Comparison of ENCODE assay signal across 9 mouse cellular contexts in genomic region chr9:67156590-67157259, GRCm38 (mm10).
DNase-seq lines count a peak whose midpoint lies in the region; ATAC-seq and TF ChIP-seq lines count a peak whose summit lies in the region.
"Had no signal": no experiment of that assay in that cellular context is flagged by ENCODE, and none has a peak within 500 bp of the region (broad histone marks: within the 10 kb centered on the region; RNA-seq: fewer than 3 reads in every experiment).

No protein-coding gene starts in this region.

- intact Hi-C loops in heart, postnatal 25 days (cut with DNase I) = loop anchor here (5.0 kb wide), 2 partner anchors 56 to 154 kb away; no protein-coding TSS in a partner anchor

- H3K79me2 ChIP-seq in myocyte (ENCODE audit: control insufficient read depth, insufficient read depth) = no peaks in the 10 kb centered on the region

- no peak for ATAC-seq in inflammation-experienced regulatory T-cells, adult 6 months

- peak overlapping the region; percentile 14 for H3K4me2 ChIP-seq in myocyte (ENCODE audit: low read depth)
- H3K4me2 ChIP-seq: neural tube, embryonic 12.5 days had no signal

- H3ac ChIP-seq in myocyte (ENCODE audit: control insufficient read depth, insufficient read length) = no peak overlapping the region

- no peaks in the 10 kb centered on the region for H3K36me3 ChIP-seq in myocyte (ENCODE audit: control insufficient read depth, insufficient read depth)
- H3K36me3 ChIP-seq: neural tube, embryonic 12.5 days had no signal

- H3K4me3 ChIP-seq in myocyte = no peak overlapping the region
- H3K4me3 ChIP-seq: neural tube, embryonic 12.5 days had no signal

- no peaks in the 10 kb centered on the region for H3K27me3 ChIP-seq in myocyte (ENCODE audit: control insufficient read depth, insufficient read depth, insufficient read length)
- H3K27me3 ChIP-seq: neural tube, embryonic 12.5 days had no signal

- peak; percentile 46 to 63 for DNase-seq in heart, adult 18-20 months
- DNase-seq in heart, postnatal 25 days (ENCODE audit: low spot score) = no peak
- DNase-seq in urinary bladder, adult 18-20 months (ENCODE audit: low spot score in 2 of 2) = peak; percentile 13 to 37
- no peak for DNase-seq in urinary bladder, adult 2 months (ENCODE audit: low spot score)
- peak; percentile 76 for DNase-seq in embryo, embryonic 10 days (ENCODE audit: low spot score)
- peak; percentile 38 to 63 for DNase-seq in kidney, adult 8-10 months

- TF ChIP-seq POLR2A in myocyte (IDR thresholded peaks at IDR 0.05; ENCODE audit: insufficient read length, low read depth) = no peak

TF ChIP-seq in myocyte, 11 proteins besides CTCF, POLR2A, EP300 and RAD21:
- TF ChIP-seq CEBPB (IDR thresholded peaks at IDR 0.05; ENCODE audit: insufficient read depth, poor library complexity, severe bottlenecking) = no peak
- TF ChIP-seq MYOD1 (IDR thresholded peaks at IDR 0.05; ENCODE audit: control insufficient read depth in 1 of 3, insufficient read length in 2 of 3, low read depth in 2 of 3) = peak in 2 of 3 experiments; percentile 13 to 15

Comparison
In these comparisons a context has a peak if more than half of its experiments do, and no peak if none do; other contexts are left out.
1. DNase-seq: peak in heart, adult 18-20 months (2 of 2), urinary bladder, adult 18-20 months (2 of 2), embryo, embryonic 10 days (single experiment) and kidney, adult 8-10 months (2 of 2); none in heart, postnatal 25 days (single experiment) and urinary bladder, adult 2 months (single experiment).